Mouse (Mus musculus): ENCODE measurements around the gene Clps. TPM values are rescaled to one million over a fixed set of nuclear protein-coding genes. Genes with fewer than 3 reads are reported as not detected.
A peak's percentile ranks its signal among the peaks of the same experiment; 100 is the strongest.

Gene Clps
- polyA plus RNA-seq, 1 experiment from 2014 or later = not detected

- ATAC-seq (replicated peaks; ENCODE audit: insufficient number of reproducible peaks, low FRiP score, low TSS enrichment, low read depth) (no peak), DNase-seq (ENCODE audit: low spot score) (no peak)
- Histone ChIP-seq H3K4me1 (ENCODE audit: control insufficient read depth, insufficient read depth, low read length) (no peaks in the 10 kb centered on the region), H3K36me3 (replicated peaks; ENCODE audit: control insufficient read depth, insufficient read depth, low read depth, low read length) (no peaks in the 10 kb centered on the region), H3K9me3 (replicated peaks; ENCODE audit: control insufficient read depth, low read length) (no peaks in the 10 kb centered on the region), H3K27ac (replicated peaks; ENCODE audit: low read depth, low read length) (no peak overlapping the region), H3K27me3 (ENCODE audit: control insufficient read depth, insufficient read depth, low read length) (no peaks in the 10 kb centered on the region), H3K4me2 (ENCODE audit: low read depth, low read length) (no peak overlapping the region), H3K9ac (replicated peaks; ENCODE audit: low read length) (no peak overlapping the region), H3K4me3 (ENCODE audit: low read depth, low read length) (no peak overlapping the region)
- WGBS = 54% methylated on average over 11 of the region's 11 CpGs
These were observed 12.0 kb downstream of the Clps start for GRCm38 (mm10) chr17:28548550-28548949.

DNA sequence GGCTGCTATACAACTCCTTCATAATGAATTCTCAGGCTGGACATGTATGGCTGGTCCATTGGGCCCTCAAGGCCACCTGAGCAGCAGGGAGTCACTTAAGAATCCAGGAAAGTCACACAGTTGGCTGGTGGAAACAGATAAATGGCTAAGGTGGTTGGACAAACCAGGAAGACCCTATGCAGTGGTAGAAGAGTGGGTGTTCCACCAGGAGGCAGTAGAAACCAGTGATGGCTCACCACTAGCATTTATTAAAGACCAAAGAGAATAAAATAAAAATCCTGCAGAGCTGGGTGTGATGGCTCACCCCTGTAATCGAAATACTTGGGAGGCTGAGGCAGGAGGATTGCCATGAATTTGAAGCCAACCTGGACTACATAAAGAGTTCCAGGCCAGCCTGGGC is 13.6 kb downstream of the Clps start:
- H3K4me3 ChIP-seq (ENCODE audit: low read depth, low read length) = no peak overlapping the region
- no peaks in the 10 kb centered on the region for H3K27me3 ChIP-seq (ENCODE audit: control insufficient read depth, insufficient read depth, low read length)
- ATAC-seq (replicated peaks; ENCODE audit: insufficient number of reproducible peaks, low FRiP score, low TSS enrichment, low read depth) (no peak), DNase-seq (ENCODE audit: low spot score) (no peak)
- WGBS = 83% methylated on average over 1 of the region's 1 CpGs
- no peak overlapping the region for H3K4me2 ChIP-seq (ENCODE audit: low read depth, low read length)
- no peaks in the 10 kb centered on the region for H3K36me3 ChIP-seq (replicated peaks; ENCODE audit: control insufficient read depth, insufficient read depth, low read depth, low read length)
- H3K9ac ChIP-seq (replicated peaks; ENCODE audit: low read length) = no peak overlapping the region
- H3K9me3 ChIP-seq (replicated peaks; ENCODE audit: control insufficient read depth, low read length) = no peaks in the 10 kb centered on the region
- no peak overlapping the region for H3K27ac ChIP-seq (replicated peaks; ENCODE audit: low read depth, low read length)
- H3K4me1 ChIP-seq (ENCODE audit: control insufficient read depth, insufficient read depth, low read length) = no peaks in the 10 kb centered on the region

GRCm38 (mm10) chr17:28537881-28538280 is 22.7 kb downstream of the Clps start:
- no peak for ATAC-seq (replicated peaks; ENCODE audit: insufficient number of reproducible peaks, low FRiP score, low TSS enrichment, low read depth)

DNA sequence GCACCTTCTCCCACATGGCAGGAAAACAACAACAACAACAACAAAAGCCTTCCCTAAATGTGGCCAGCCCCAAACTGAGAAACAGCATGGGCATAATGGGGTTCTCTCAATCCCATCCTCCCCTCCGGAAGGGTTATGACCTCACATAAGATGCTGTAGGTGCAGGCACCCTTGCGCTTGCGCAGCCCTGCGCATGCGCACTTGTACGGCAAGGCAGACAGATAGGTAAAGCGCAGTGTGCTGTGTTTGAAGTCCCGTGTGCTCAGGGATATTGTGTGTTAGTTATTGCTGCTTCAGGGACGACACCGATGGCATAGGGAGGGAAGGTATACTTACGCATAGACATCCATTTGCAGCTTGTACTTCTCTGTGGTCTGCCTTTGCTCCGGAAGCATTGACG is 27.2 kb downstream of the Clps start:
- no peaks in the 10 kb centered on the region for H3K36me3 ChIP-seq (replicated peaks; ENCODE audit: control insufficient read depth, insufficient read depth, low read depth, low read length)
- H3K9ac ChIP-seq (replicated peaks; ENCODE audit: low read length) = no peak overlapping the region
- 87% methylated on average over 13 of the region's 13 CpGs for WGBS
- no peak overlapping the region for H3K4me3 ChIP-seq (ENCODE audit: low read depth, low read length)
- no peaks in the 10 kb centered on the region for H3K9me3 ChIP-seq (replicated peaks; ENCODE audit: control insufficient read depth, low read length)
- H3K4me1 ChIP-seq (ENCODE audit: control insufficient read depth, insufficient read depth, low read length) = no peaks in the 10 kb centered on the region; the same call in 1 of the 2 replicates
- H3K27ac ChIP-seq (replicated peaks; ENCODE audit: low read depth, low read length) = no peak overlapping the region
- DNase-seq (ENCODE audit: low spot score) (no peak), ATAC-seq (replicated peaks; ENCODE audit: insufficient number of reproducible peaks, low FRiP score, low TSS enrichment, low read depth) (no peak)
- no peaks in the 10 kb centered on the region for H3K27me3 ChIP-seq (ENCODE audit: control insufficient read depth, insufficient read depth, low read length)
- no peak overlapping the region for H3K4me2 ChIP-seq (ENCODE audit: low read depth, low read length)

More at GRCm38 (mm10) chr17:28537881-28538280, 22.7 kb downstream of the Clps start:
- no peak overlapping the region for H3K9ac ChIP-seq (replicated peaks; ENCODE audit: low read length)
- 48% methylated on average over 12 of the region's 12 CpGs for WGBS
- H3K27me3 ChIP-seq (ENCODE audit: control insufficient read depth, insufficient read depth, low read length) = no peaks in the 10 kb centered on the region
- no peak overlapping the region for H3K4me2 ChIP-seq (ENCODE audit: low read depth, low read length)
- H3K9me3 ChIP-seq (replicated peaks; ENCODE audit: control insufficient read depth, low read length) = no peaks in the 10 kb centered on the region
- H3K4me3 ChIP-seq (ENCODE audit: low read depth, low read length) = no peak overlapping the region
- DNase-seq (ENCODE audit: low spot score) = no peak
- H3K27ac ChIP-seq (replicated peaks; ENCODE audit: low read depth, low read length) = no peak overlapping the region
- H3K4me1 ChIP-seq (ENCODE audit: control insufficient read depth, insufficient read depth, low read length) = no peaks in the 10 kb centered on the region
- H3K36me3 ChIP-seq (replicated peaks; ENCODE audit: control insufficient read depth, insufficient read depth, low read depth, low read length) = no peaks in the 10 kb centered on the region

GRCm38 (mm10) chr17:28532557-28532956 is 28.0 kb downstream of the Clps start:
- DNase-seq (ENCODE audit: low spot score) (no peak), ATAC-seq (replicated peaks; ENCODE audit: insufficient number of reproducible peaks, low FRiP score, low TSS enrichment, low read depth) (no peak)
- Histone ChIP-seq H3K9ac (replicated peaks; ENCODE audit: low read length) (no peak overlapping the region), H3K27ac (replicated peaks; ENCODE audit: low read depth, low read length) (no peak overlapping the region), H3K4me3 (ENCODE audit: low read depth, low read length) (no peak overlapping the region), H3K27me3 (ENCODE audit: control insufficient read depth, insufficient read depth, low read length) (no peaks in the 10 kb centered on the region), H3K36me3 (replicated peaks; ENCODE audit: control insufficient read depth, insufficient read depth, low read depth, low read length) (no peaks in the 10 kb centered on the region), H3K4me1 (ENCODE audit: control insufficient read depth, insufficient read depth, low read length) (peaks cover 2% of the 10 kb centered on the region; the same call in 1 of the 2 replicates), H3K4me2 (ENCODE audit: low read depth, low read length) (no peak overlapping the region), H3K9me3 (replicated peaks; ENCODE audit: control insufficient read depth, low read length) (no peaks in the 10 kb centered on the region)
- WGBS = 87% methylated on average over 7 of the region's 7 CpGs

DNA sequence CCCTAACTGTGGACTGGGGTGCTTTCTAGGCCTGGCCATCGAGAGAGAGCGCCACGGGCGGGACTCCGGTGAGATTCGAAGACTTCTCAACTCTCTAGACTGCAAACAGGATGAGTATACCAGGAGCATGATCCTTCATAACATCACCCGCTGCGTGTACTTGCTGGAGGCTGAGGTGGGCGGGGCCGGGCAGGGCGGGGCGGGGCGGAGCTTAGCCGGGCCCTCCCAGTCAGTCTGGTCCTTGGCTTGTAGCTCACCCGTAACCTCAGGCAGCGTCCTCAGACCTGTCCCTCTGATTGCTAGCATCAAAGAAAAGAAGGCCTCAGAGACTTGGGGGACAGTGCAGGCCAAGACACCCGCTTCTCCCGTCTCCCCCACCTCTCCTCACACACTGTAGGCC is 28.6 kb downstream of the Clps start:
- H3K9ac ChIP-seq (replicated peaks; ENCODE audit: low read length) = no peak overlapping the region
- no peaks in the 10 kb centered on the region for H3K27me3 ChIP-seq (ENCODE audit: control insufficient read depth, insufficient read depth, low read length)
- no peaks in the 10 kb centered on the region for H3K9me3 ChIP-seq (replicated peaks; ENCODE audit: control insufficient read depth, low read length)
- 13% methylated on average over 18 of the region's 18 CpGs for WGBS
- H3K27ac ChIP-seq (replicated peaks; ENCODE audit: low read depth, low read length) = no peak overlapping the region
- H3K4me1 ChIP-seq (ENCODE audit: control insufficient read depth, insufficient read depth, low read length) = peaks cover 2% of the 10 kb centered on the region; the same call in 1 of the 2 replicates
- ATAC-seq (replicated peaks; ENCODE audit: insufficient number of reproducible peaks, low FRiP score, low TSS enrichment, low read depth) (no peak), DNase-seq (ENCODE audit: low spot score) (peak; percentile 40)
- 0 out of 2 replicates have a peak overlapping the region, but pooled peaks have one; percentile 10 for H3K4me2 ChIP-seq (ENCODE audit: low read depth, low read length)
- H3K36me3 ChIP-seq (replicated peaks; ENCODE audit: control insufficient read depth, insufficient read depth, low read depth, low read length) = no peaks in the 10 kb centered on the region
- no peak overlapping the region for H3K4me3 ChIP-seq (ENCODE audit: low read depth, low read length)

- ATAC-seq (replicated peaks; ENCODE audit: insufficient number of reproducible peaks, low FRiP score, low TSS enrichment, low read depth) (no peak), DNase-seq (ENCODE audit: low spot score) (no peak)
- peaks cover 2% of the 10 kb centered on the region; the same call in 1 of the 2 replicates for H3K4me1 ChIP-seq (ENCODE audit: control insufficient read depth, insufficient read depth, low read length)
- WGBS = 83% methylated on average over 6 of the region's 6 CpGs
- H3K27me3 ChIP-seq (ENCODE audit: control insufficient read depth, insufficient read depth, low read length) = no peaks in the 10 kb centered on the region
- no peak within 1 kb of the TSS for H3K4me3 ChIP-seq (ENCODE audit: low read depth, low read length)
- no peak within 1 kb of the TSS for H3K27ac ChIP-seq (replicated peaks; ENCODE audit: low read depth, low read length)
- H3K4me2 ChIP-seq (ENCODE audit: low read depth, low read length) = no peak within 1 kb of the TSS
- no peak within 1 kb of the TSS for H3K9ac ChIP-seq (replicated peaks; ENCODE audit: low read length)
- H3K9me3 ChIP-seq (replicated peaks; ENCODE audit: control insufficient read depth, low read length) = no peaks in the 10 kb centered on the region
- no peaks in the 10 kb centered on the region for H3K36me3 ChIP-seq (replicated peaks; ENCODE audit: control insufficient read depth, insufficient read depth, low read depth, low read length)
These were observed 30.1 kb downstream of the Clps start, which contains the start of gene Armc12 for GRCm38 (mm10) chr17:28530506-28530905. Gene Armc12 (plus strand): TSS chr17:28530806.

GRCm38 (mm10) chr17:28529116-28529515 is 31.4 kb downstream of the Clps start:
- Histone ChIP-seq H3K27ac (replicated peaks; ENCODE audit: low read depth, low read length) (no peak overlapping the region), H3K4me1 (ENCODE audit: control insufficient read depth, insufficient read depth, low read length) (peaks cover 2% of the 10 kb centered on the region; the same call in 1 of the 2 replicates), H3K9ac (replicated peaks; ENCODE audit: low read length) (no peak overlapping the region), H3K9me3 (replicated peaks; ENCODE audit: control insufficient read depth, low read length) (no peaks in the 10 kb centered on the region), H3K4me3 (ENCODE audit: low read depth, low read length) (no peak overlapping the region), H3K36me3 (replicated peaks; ENCODE audit: control insufficient read depth, insufficient read depth, low read depth, low read length) (no peaks in the 10 kb centered on the region), H3K27me3 (ENCODE audit: control insufficient read depth, insufficient read depth, low read length) (no peaks in the 10 kb centered on the region), H3K4me2 (ENCODE audit: low read depth, low read length) (no peak overlapping the region)
- WGBS = 73% methylated on average over 4 of the region's 4 CpGs
- no peak for DNase-seq (ENCODE audit: low spot score)
- ATAC-seq (replicated peaks; ENCODE audit: insufficient number of reproducible peaks, low FRiP score, low TSS enrichment, low read depth) = no peak

Data from embryonic facial prominence, embryonic 11.5 days (tissue).